Mouse (Mus musculus) liver, postnatal 0 days (tissue): ENCODE measurements at regions not wholly inside any gene's neighbourhood (a gene's known extent, or its start where the extent isn't known, plus 50 kb on each side); places are given as distances from the start of the nearest gene placed in this dataset.

Experiments used
- CTCF ChIP-seq: sonication (generic); IDR thresholded peaks from 2 replicates; pipeline ENCODE4 v1.5.1; 2016; ENCODE audit warnings: antibody characterized with exemption, low read depth
- EP300 ChIP-seq: IDR thresholded peaks from 2 replicates; pipeline ENCODE4 v1.6.1; 2016; ENCODE audit warnings: antibody characterized with exemption, low read depth, mild to moderate bottlenecking

DNA sequence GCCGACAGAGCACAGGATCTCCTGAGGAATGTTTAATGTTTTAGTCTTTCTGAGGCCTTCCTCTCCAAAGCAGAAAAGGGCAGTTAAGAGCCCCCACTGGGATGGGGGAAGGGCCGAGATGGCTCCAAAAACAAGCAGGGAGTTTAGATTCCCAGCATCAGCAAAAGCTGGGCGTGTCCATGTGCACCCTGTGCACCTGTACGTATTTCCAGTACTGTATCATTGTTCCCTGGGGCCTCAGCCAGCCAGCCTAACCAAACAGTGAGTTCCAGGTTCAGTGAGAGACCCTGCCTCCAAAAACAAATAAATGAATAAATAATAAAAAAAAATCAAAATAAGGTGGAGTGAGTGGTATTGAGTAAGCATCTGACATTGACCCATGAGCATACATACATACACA lies 50.8 kb upstream of the Olfm1 start:
- TF ChIP-seq CTCF (no peak), EP300 (no peak)
